Mouse (Mus musculus): Measurements from ENCODE around the gene Hnrnpm.
"Not testable (repeated sequence)": the region's sequence is repeated elsewhere in the genome, so short reads cannot be mapped to it uniquely, and the experiment has no call there.

Hnrnpm gene

GRCm38 (mm10) chr17:33666813-33667212 lies 19.8 kb downstream of the Hnrnpm start:
- no peak for DNase-seq

DNA sequence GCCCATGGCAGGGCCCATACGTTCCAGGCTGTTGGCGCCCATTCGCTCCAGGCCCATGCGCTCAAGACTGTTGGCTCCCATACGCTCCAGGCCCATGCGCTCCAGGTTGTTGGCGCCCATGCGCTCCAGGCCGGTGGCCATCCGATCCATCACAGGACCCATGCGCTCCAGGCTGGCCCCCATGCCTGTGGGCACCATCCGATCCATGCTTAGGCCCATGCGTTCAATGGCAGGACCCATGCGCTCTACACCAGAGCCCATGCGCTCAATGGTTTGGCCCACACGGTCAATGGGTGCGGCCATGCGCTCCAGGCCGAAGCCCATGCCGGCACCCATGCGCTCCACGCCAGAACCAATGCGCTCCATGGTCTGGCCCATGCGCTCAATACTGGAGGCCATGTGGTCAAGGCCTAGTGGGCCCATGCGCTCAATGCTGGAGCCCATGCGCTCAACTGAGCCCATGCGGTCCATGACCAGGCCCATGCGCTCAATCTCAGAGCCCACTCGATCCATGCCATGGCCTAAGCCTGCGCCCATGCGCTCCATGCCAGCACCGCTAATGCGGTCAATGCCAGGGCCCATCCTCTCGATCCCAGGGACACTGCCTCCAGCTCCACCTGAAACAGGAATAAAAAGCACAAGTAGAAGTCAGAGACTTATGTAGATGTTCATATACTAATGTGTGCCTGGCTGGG lies 36.7 kb downstream of the Hnrnpm start:
- no peak for DNase-seq

- DNase-seq: no peak
Observed at GRCm38 (mm10) chr17:33645073-33645472, 41.6 kb downstream of the Hnrnpm start.

- no peak for DNase-seq
Observed at GRCm38 (mm10) chr17:33644068-33644467, 42.6 kb downstream of the Hnrnpm start.

DNA sequence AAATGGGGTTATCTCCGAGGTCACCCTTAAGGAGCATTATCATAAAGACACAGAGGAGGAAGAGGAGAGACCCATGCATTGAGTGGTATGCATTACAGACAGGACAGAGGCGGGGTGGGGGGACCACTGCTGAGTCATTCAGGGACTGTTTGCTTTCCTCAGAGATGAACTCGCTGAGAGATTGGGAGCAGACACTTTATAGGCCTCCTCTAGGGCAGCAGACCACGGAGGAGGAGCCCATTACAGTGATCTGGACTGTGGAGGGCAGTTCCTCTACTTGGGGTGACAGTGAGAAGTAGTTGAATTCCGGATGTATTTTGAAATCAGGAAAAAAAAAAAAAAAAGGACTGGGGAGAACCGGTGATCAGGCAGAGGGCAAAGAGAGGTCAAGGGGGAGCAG lies 46.9 kb downstream of the Hnrnpm start:
- peak; percentile 43 for DNase-seq

GRCm38 (mm10) chr17:33637516-33638276 lies 49.0 kb downstream of the Hnrnpm start, which contains the start of gene Pram1:
Gene Pram1, plus strand, starts transcription at chr17:33638056.
- DNase-seq: peak; percentile 24

GRCm38 (mm10) chr17:33637038-33637437 lies 49.6 kb downstream of the Hnrnpm start:
- no peak for DNase-seq

- no peak for DNase-seq
Observed at GRCm38 (mm10) chr17:33631796-33632195, 54.9 kb downstream of the Hnrnpm start.

DNA sequence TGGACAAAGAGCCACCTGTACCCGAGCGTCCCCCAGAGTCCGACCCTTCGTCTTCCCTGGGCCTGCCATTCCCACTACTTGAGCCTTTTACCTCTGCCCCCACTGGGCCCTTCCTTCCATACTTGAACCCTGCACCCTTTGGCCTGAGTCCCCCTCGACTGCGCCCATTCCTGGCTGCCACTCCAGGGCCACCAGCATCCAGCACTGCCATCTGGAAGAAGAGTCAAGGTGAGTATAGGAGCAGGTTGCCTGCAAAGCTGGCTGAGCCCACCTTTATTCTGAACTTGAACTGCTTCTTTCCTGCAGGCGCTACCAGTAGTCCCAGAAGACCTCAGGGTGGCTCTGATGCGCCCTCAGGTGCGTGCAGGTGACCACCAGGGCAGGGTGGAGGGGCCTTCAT lies 55.4 kb downstream of the Hnrnpm start:
- DNase-seq: peak; percentile 2

- DNase-seq: peak; percentile 2
Observed at GRCm38 (mm10) chr17:33630171-33630895, 56.3 kb downstream of the Hnrnpm start.

DNA sequence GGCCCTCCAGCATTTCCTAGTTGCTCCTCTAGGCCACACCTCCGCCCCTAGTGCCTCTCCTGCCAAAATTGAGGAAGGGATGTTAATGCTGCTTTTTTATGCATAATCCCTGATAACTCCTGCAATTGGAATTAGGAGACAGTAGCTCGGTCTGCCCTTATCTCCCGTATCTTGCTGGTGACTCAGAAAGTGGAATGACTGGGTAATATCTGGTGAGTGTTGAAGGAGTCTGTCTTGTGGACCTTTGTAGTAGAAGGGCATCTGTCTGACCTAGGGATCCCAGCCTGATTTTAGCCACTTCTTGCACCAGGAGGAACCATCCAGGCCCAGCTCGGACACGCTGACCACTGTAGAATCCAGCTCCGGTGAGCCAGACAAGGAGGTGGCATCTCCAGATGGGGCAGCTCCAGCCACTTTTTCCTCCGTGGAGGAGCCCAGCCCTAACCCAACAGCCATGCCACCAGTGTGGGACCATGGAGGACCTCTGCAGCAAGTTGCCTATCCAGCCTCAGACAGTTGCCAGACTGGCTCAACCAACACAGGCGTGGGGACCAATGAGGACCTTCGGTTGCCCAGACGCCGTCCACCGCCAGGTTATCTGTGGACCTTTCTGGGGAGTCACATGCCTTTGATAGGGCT lies 57.1 kb downstream of the Hnrnpm start:
- peak; percentile 14 for DNase-seq

- peak; percentile 94 for DNase-seq
Observed at GRCm38 (mm10) chr17:33628621-33629486, 57.8 kb downstream of the Hnrnpm start, which contains the start of gene Zfp414. Gene Zfp414, plus strand, starts transcription at chr17:33629090.

DNA sequence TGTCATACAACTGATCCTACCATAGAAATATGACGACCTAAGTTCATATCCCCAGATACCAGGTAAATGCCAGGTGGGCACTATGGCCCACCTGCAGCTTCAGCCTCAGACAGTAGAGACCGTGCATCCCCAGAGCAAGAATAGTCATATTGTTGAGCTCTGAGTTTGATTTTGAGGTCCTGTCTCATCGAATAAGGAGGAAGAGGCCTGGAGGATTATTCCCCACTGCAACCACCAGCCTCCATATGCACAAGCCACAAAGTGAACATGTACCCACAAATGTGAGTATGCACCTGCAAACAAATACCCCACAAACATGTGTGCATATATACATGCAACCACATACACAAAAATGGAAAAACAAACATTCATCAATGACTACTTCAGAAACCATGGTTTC lies 59.4 kb downstream of the Hnrnpm start:
- peak; percentile 0 for DNase-seq

DNA sequence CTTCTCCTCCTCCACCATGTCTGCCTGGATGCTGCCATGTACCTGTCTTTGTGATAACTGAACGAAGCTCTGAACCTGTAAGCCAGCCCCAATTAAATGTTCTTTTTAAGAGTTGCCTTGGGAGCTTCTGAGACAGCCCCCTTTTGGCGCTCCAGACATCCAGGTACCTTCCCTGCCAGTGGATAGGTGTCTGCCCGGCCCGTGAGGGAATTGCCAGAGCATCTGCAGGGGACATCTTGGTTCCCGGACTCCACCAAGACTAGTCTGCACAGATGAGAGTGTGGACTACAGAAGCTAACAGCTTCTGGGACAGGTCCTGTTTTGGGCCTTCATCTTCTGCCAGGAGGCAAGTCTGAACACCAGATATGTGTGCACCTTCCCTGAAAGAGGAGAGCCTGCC lies 72.9 kb downstream of the Hnrnpm start:
- not testable (repeated sequence) for DNase-seq

DNA sequence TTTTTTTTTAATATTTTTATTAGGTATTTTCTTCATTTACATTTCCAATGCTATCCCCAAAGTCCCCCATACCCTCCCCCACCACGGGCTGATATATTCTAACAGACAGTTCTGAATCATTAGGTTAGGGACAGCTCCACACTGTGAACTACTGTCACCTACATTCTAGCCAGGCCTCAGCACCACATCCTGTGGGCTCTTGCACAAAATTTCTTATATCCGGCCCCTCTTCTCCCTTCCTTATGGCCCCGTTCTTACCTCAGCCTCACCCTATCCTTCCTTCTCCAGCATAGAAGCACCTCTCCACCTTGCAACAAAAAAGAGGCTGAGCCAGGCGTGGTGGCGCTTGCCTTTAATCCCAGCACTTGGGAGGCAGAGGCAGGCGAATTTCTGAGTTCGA lies 76.1 kb downstream of the Hnrnpm start:
- DNase-seq: no peak

DNA sequence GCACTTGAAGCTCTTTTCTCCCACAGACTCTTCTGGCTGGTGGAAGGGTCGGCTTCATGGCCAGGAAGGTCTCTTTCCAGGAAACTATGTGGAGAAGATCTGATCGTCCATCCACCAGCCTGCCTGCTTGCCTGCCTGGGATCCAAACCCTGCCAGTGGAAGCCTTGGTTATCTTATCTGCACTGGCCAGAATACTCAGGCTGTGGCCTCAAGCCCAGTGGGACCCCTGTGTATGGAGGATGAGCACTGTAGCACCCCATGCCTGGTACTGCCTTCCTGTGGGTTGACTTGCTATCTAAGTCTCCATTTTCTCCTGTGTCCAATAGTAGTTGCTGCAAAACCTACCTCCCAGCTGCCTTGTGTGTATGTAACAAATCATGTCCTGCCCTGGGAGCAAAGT lies 79.4 kb downstream of the Hnrnpm start:
- DNase-seq: peak; percentile 61

- DNase-seq: no peak
Observed at GRCm38 (mm10) chr17:33601947-33602346, 84.7 kb downstream of the Hnrnpm start.

DNA sequence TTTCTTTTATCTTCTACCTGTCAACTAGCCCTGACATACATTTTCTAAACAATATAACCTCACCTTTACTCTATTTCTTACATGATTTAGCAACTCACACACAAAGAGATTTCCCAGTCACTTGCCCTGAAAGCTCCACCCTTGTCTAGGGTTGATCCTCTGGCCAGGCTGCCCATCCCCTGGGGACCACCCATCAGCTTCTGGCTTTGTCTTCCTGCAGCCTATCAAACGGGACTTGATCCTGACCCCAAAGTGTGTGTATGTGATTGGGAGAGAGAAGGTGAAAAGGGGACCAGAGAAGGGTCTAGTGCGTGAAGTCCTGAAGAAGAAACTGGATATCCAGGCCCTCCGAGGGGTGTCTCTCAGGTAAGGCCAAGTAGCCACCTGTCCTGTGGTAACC lies 85.8 kb downstream of the Hnrnpm start:
- DNase-seq: no peak

DNA sequence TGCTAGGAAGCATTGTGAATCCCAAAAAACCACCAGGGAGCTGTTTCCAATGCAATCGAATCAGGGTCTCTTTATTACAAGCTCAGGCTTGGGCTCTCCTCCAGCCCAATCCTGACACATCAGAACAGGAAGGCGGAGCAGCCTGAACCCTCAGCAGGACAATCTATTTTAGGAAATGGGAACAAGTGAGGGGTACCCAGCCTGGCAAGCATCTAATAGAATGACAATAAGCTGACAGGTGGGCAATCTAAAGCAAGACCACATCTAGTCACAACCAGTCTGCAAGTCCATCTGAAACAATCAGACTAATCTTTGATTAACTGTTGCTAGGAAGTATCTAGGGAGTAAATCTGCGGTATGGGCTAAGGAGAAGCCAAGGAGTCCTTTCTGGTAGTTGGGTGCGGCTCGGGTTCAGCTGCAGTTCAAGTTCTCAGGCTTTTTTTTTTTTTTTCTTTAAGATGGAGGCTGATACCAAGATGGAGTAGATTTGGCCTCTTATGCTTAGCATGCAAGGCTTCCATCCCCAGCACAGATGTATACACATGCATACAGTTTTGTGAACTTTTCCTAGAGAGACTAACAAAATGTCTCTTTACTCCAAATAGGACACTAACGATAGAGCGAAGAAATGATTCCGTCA lies 86.7 kb downstream of the Hnrnpm start:
- no peak for DNase-seq

GRCm38 (mm10) chr17:33598506-33598905 lies 88.2 kb downstream of the Hnrnpm start:
- no peak for DNase-seq

DNA sequence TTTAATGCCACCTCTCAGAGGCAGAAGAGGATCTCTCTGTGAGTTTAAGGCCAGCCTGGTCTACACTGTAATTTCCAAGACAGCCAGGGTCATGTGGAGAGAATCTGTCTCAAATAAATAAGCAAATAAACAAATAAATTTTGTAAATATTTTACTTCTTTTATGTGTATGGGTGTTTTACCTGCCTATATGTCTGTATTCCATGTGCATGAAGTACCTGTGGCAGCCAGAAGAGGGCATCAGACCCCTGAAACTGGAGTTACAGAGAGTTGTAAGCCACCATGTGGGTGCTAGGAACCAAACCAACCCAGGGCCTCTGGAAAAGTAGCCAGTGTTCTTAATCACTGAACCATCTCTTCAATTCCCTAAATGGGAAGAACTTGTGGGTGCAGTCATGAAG lies 89.4 kb downstream of the Hnrnpm start:
- no peak for DNase-seq
